Mouse (Mus musculus): Measurements from ENCODE around the gene Exosc1. TPM values are rescaled to one million over a fixed set of nuclear protein-coding genes. Genes with fewer than 3 reads are reported as not detected.

Exosc1 gene
- total and polyA plus RNA-seq, 3 experiments = 56.6 to 109 (median 68.6) TPM

- in situ Hi-C loops (cut with MboI; ENCODE audit: low pct_ligation_motif_present, low pct_unique_long_range_greater_than_20kb, low sequenced_read_pairs) = loop anchor here (10.0 kb wide), 1 partner anchor 50 kb away; the partner anchor contains the start of gene Frat2
- no peak for TF ChIP-seq ZC3H11A (IDR thresholded peaks at IDR 0.05; ENCODE audit: low read depth, low read length)
- TF ChIP-seq MXI1 (IDR thresholded peaks at IDR 0.05; ENCODE audit: low read depth, low read length) = no peak
- Histone ChIP-seq H3K27me3 (replicated peaks) (no peaks in the 10 kb centered on the region), H3K27ac (ENCODE audit: insufficient read depth, low read depth) (no peak overlapping the region), H3K79me2 (replicated peaks; ENCODE audit: control insufficient read depth, extremely low read depth, insufficient read depth, poor library complexity, severe bottlenecking) (peaks cover 19% of the 10 kb centered on the region), H3K36me3 (replicated peaks in 1 of 2; ENCODE audit: control insufficient read depth in 1 of 2, insufficient read depth in 1 of 2, low read length in 1 of 2) (peaks cover 22 to 37% of the 10 kb centered on the region in 2 experiments), H3K4me3 (replicated peaks in 1 of 3; ENCODE audit: low read depth in 2 of 3, low read length in 2 of 3, poor library complexity in 1 of 3) (peak overlapping the region; percentile 82 to 93 (median 90)), H3K4me2 (ENCODE audit: insufficient read depth, low read depth, poor library complexity, severe bottlenecking) (peak overlapping the region; percentile 85), H3K9ac (ENCODE audit: insufficient read depth, low read depth) (peak overlapping the region; percentile 36), H3K4me1 (ENCODE audit: control insufficient read depth in 1 of 2, insufficient read depth in 2 of 2) (peaks cover 7 to 27% of the 10 kb centered on the region in 2 experiments), H3K9me3 (replicated peaks; ENCODE audit: low read length) (no peaks in the 10 kb centered on the region)
- dilution Hi-C loops (cut with MboI; ENCODE audit: extremely low pct_ligation_motif_present, extremely low pct_unique_long_range_greater_than_20kb, low sequenced_read_pairs) = no loop called here
- peak; percentile 44 for DNase-seq (ENCODE audit: extremely low read depth)
These were observed 38.3 kb downstream of the Exosc1 start for GRCm38 (mm10) chr19:41894959-41895358.

GRCm38 (mm10) chr19:41888191-41888590 is 45.0 kb downstream of the Exosc1 start:
- Histone ChIP-seq H3K27ac (ENCODE audit: insufficient read depth, low read depth) (no peak overlapping the region), H3K4me2 (ENCODE audit: insufficient read depth, low read depth, poor library complexity, severe bottlenecking) (no peak overlapping the region), H3K36me3 (replicated peaks in 1 of 2; ENCODE audit: control insufficient read depth in 1 of 2, insufficient read depth in 1 of 2, low read length in 1 of 2) (peaks cover 79 to 94% of the 10 kb centered on the region in 2 experiments), H3K79me2 (replicated peaks; ENCODE audit: control insufficient read depth, extremely low read depth, insufficient read depth, poor library complexity, severe bottlenecking) (no peaks in the 10 kb centered on the region), H3K27me3 (replicated peaks) (no peaks in the 10 kb centered on the region), H3K9ac (ENCODE audit: insufficient read depth, low read depth) (no peak overlapping the region), H3K4me1 (ENCODE audit: control insufficient read depth in 1 of 2, insufficient read depth in 2 of 2) (no peaks in the 10 kb centered on the region), H3K9me3 (replicated peaks; ENCODE audit: low read length) (no peaks in the 10 kb centered on the region), H3K4me3 (replicated peaks in 1 of 3; ENCODE audit: low read depth in 2 of 3, low read length in 2 of 3, poor library complexity in 1 of 3) (no peak overlapping the region)
- TF ChIP-seq BHLHE40 (IDR thresholded peaks at IDR 0.05; ENCODE audit: low read depth, low read length) (no peak), MAZ (IDR thresholded peaks at IDR 0.05; ENCODE audit: low read depth, low read length) (no peak), ZKSCAN1 (IDR thresholded peaks at IDR 0.05; ENCODE audit: borderline replicate concordance, low read depth, low read length) (no peak), ZMIZ1 (IDR thresholded peaks at IDR 0.05; ENCODE audit: low read depth, low read length) (no peak), MXI1 (IDR thresholded peaks at IDR 0.05; ENCODE audit: low read depth, low read length) (no peak), ZC3H11A (IDR thresholded peaks at IDR 0.05; ENCODE audit: low read depth, low read length) (no peak), NRF1 (IDR thresholded peaks at IDR 0.05; ENCODE audit: low read depth, low read length) (no peak), POLR2A (IDR thresholded peaks at IDR 0.05; ENCODE audit: low read depth, low read length) (no peak), CHD1 (IDR thresholded peaks at IDR 0.05; ENCODE audit: low read depth, low read length) (no peak), RAD21 (IDR thresholded peaks at IDR 0.05; ENCODE audit: low read depth, low read length) (no peak), E2F4 (IDR thresholded peaks at IDR 0.05; ENCODE audit: insufficient replicate concordance, low read depth, low read length) (no peak)
- dilution Hi-C loops (cut with MboI; ENCODE audit: extremely low pct_ligation_motif_present, extremely low pct_unique_long_range_greater_than_20kb, low sequenced_read_pairs) = no loop called here
- no peak for DNase-seq (ENCODE audit: extremely low read depth)
- in situ Hi-C loops (cut with MboI; ENCODE audit: low pct_ligation_motif_present, low pct_unique_long_range_greater_than_20kb, low sequenced_read_pairs) = no loop called here

- no peak overlapping the region for H3K4me2 ChIP-seq (ENCODE audit: insufficient read depth, low read depth, poor library complexity, severe bottlenecking)
- no peak overlapping the region for H3K27ac ChIP-seq (ENCODE audit: insufficient read depth, low read depth)
- no peak for TF ChIP-seq JUND (conservative IDR thresholded peaks at IDR 0.05; ENCODE audit: low read depth, low read length)
- in situ Hi-C loops (cut with MboI; ENCODE audit: low pct_ligation_motif_present, low pct_unique_long_range_greater_than_20kb, low sequenced_read_pairs) = no loop called here
- H3K27me3 ChIP-seq (replicated peaks) = no peaks in the 10 kb centered on the region
- DNase-seq (ENCODE audit: extremely low read depth) = no peak
- H3K4me3 ChIP-seq (replicated peaks in 1 of 3; ENCODE audit: low read depth in 2 of 3, low read length in 2 of 3, poor library complexity in 1 of 3) = no peak overlapping the region
- H3K9ac ChIP-seq (ENCODE audit: insufficient read depth, low read depth) = no peak overlapping the region
- H3K9me3 ChIP-seq (replicated peaks; ENCODE audit: low read length) = no peaks in the 10 kb centered on the region
- no peaks in the 10 kb centered on the region for H3K79me2 ChIP-seq (replicated peaks; ENCODE audit: control insufficient read depth, extremely low read depth, insufficient read depth, poor library complexity, severe bottlenecking)
- no peaks in the 10 kb centered on the region for H3K4me1 ChIP-seq (ENCODE audit: control insufficient read depth in 1 of 2, insufficient read depth in 2 of 2)
- dilution Hi-C loops (cut with MboI; ENCODE audit: extremely low pct_ligation_motif_present, extremely low pct_unique_long_range_greater_than_20kb, low sequenced_read_pairs) = no loop called here
- H3K36me3 ChIP-seq (replicated peaks in 1 of 2; ENCODE audit: control insufficient read depth in 1 of 2, insufficient read depth in 1 of 2, low read length in 1 of 2) = peaks cover 79 to 97% of the 10 kb centered on the region in 2 experiments
These were observed 49.3 kb downstream of the Exosc1 start for GRCm38 (mm10) chr19:41883882-41884281.

Measured in CH12.LX (cell line).